Mouse (Mus musculus): Measurements from ENCODE around the gene Alkbh3.

DNA sequence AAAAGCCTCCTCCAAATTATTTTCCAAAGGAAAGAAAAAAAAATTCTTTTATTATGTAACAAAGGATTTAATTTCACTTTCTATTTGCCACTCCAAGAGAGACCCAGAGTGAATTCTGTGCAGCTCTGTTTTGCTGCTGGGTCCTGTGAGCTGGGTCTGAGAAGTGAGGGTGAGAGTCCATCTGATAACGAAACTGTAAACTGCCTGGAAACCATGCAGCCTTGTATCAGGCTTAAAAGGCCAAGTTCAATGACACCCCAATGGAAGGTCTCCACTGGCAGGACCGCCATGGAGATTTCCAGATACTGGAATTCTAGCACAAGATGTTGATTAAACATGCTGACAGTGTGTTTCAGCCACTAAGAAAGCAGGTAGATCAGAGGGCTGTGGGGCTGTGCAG lies 33.6 kb upstream of the Alkbh3 start:
- TF ChIP-seq CHD2 (IDR thresholded peaks at IDR 0.05; ENCODE audit: low read depth, low read length) (no peak), ZC3H11A (IDR thresholded peaks at IDR 0.05; ENCODE audit: borderline replicate concordance, low read depth, low read length) (no peak), MAFK (IDR thresholded peaks at IDR 0.05; ENCODE audit: insufficient read depth, low read depth, low read length) (no peak)
